Mouse (Mus musculus) olfactory bulb, adult 2 months (tissue): Measurements from ENCODE around the gene Mansc1. TPM values are rescaled to one million over a fixed set of nuclear protein-coding genes. Genes with fewer than 3 reads are reported as not detected.

Experiments used
- H3K27ac ChIP-seq: fragments of 200-500 bp; 2 replicates; pipeline ENCODE4 v1.5.1; 2012; ENCODE audit warnings: low read depth, low read length; ENCODE audit not compliant: insufficient read depth
- H3K4me1 ChIP-seq: fragments of 200-500 bp; 2 replicates; pipeline ENCODE4 v1.6.1; 2012; ENCODE audit warnings: low read length; ENCODE audit not compliant: control insufficient read depth, insufficient read depth
- H3K4me3 ChIP-seq: fragments of 200-500 bp; 2 replicates; pipeline ENCODE4 v1.5.1; 2012; ENCODE audit warnings: mild to moderate bottlenecking, low read depth, low read length, moderate library complexity; ENCODE audit not compliant: insufficient read depth
- CTCF ChIP-seq: fragments of 200-500 bp; IDR thresholded peaks from 2 replicates; pipeline ENCODE4 v1.5.1; 2012; ENCODE audit warnings: low read depth, mild to moderate bottlenecking, low read length, moderate library complexity; ENCODE audit not compliant: insufficient read depth
- POLR2A ChIP-seq: fragments of 200-500 bp; IDR thresholded peaks from 2 replicates; pipeline ENCODE4 v1.6.1; 2012; ENCODE audit warnings: mild to moderate bottlenecking, low read depth, low read length, moderate library complexity; ENCODE audit not compliant: insufficient read depth
- WGBS: fragments of 180-500 bp; shearing (Covaris S2); methylation state at CpG from one replicate; pipeline ENCODE4 v1.1.7; 2018; 5-methylcytosine and 5-hydroxymethylcytosine counted together
- polyA plus RNA-seq: library from polyadenylated mRNA; stranded (reverse); fragments of >200 nt; gene quantifications from 2 replicates; pipeline ENCODE4 v1.2.4, GENCODE M21; 2012; ENCODE audit warnings: low replicate concordance; ENCODE audit not compliant: missing spikeins, insufficient read depth, insufficient read length

The Mansc1 gene
- polyA plus RNA-seq, 1 experiment, result not detected

- no peak overlapping the region for H3K4me3 ChIP-seq
- 87% methylated on average over 8 of the region's 8 CpGs for WGBS
- no peak overlapping the region for H3K27ac ChIP-seq
- no peak for TF ChIP-seq POLR2A
- TF ChIP-seq CTCF, result no peak
- H3K4me1 ChIP-seq, result no peaks in the 10 kb centered on the region
Measured at GRCm38 (mm10) chr6:134660714-134661406, 28.6 kb upstream of the Mansc1 start.

- WGBS, result 17% methylated on average over 9 of the region's 9 CpGs
- Histone ChIP-seq H3K27ac (no peak overlapping the region), H3K4me1 (no peaks in the 10 kb centered on the region), H3K4me3 (no peak overlapping the region)
- TF ChIP-seq CTCF (no peak), POLR2A (no peak)
Measured at GRCm38 (mm10) chr6:134659108-134659958, 27.0 kb upstream of the Mansc1 start.

- 74% methylated on average over 4 of the region's 4 CpGs for WGBS
Measured at GRCm38 (mm10) chr6:134656527-134656926, 24.2 kb upstream of the Mansc1 start.

GRCm38 (mm10) chr6:134648356-134648755, 16.1 kb upstream of the Mansc1 start:
- Histone ChIP-seq H3K4me1 (no peaks in the 10 kb centered on the region), H3K4me3 (no peak overlapping the region), H3K27ac (peak overlapping the region; percentile 58; the same call in 1 of the 2 replicates)
- no peak for TF ChIP-seq POLR2A
- WGBS, result 37% methylated on average over 5 of the region's 5 CpGs

More at GRCm38 (mm10) chr6:134656527-134656926, 24.2 kb upstream of the Mansc1 start:
- H3K4me3 ChIP-seq, result no peak overlapping the region
- H3K27ac ChIP-seq, result no peak overlapping the region
- H3K4me1 ChIP-seq, result no peaks in the 10 kb centered on the region
- TF ChIP-seq POLR2A, result no peak
- TF ChIP-seq CTCF, result no peak

GRCm38 (mm10) chr6:134647621-134648020, 15.3 kb upstream of the Mansc1 start:
- WGBS, result 24% methylated on average over 5 of the region's 5 CpGs
- Histone ChIP-seq H3K4me3 (no peak overlapping the region), H3K4me1 (no peaks in the 10 kb centered on the region), H3K27ac (no peak overlapping the region)
- TF ChIP-seq CTCF (no peak), POLR2A (no peak)

- Histone ChIP-seq H3K27ac (no peak overlapping the region), H3K4me3 (no peak overlapping the region), H3K4me1 (no peaks in the 10 kb centered on the region; the same call in 1 of the 2 replicates)
- 94% methylated on average over 6 of the region's 6 CpGs for WGBS
- TF ChIP-seq CTCF, result no peak
- TF ChIP-seq POLR2A, result no peak
Measured at GRCm38 (mm10) chr6:134646835-134647234, 14.5 kb upstream of the Mansc1 start.

- TF ChIP-seq POLR2A (no peak), CTCF (no peak)
- no peaks in the 10 kb centered on the region; the same call in 1 of the 2 replicates for H3K4me1 ChIP-seq
- 94% methylated on average over 5 of the region's 5 CpGs for WGBS
Measured at GRCm38 (mm10) chr6:134643296-134643695, 11.0 kb upstream of the Mansc1 start.

GRCm38 (mm10) chr6:134641738-134642446, 9.6 kb upstream of the Mansc1 start:
- no peaks in the 10 kb centered on the region; the same call in 1 of the 2 replicates for H3K4me1 ChIP-seq
- no peak overlapping the region for H3K27ac ChIP-seq
- H3K4me3 ChIP-seq, result no peak overlapping the region
- TF ChIP-seq POLR2A (no peak), CTCF (no peak)
- 57% methylated on average over 9 of the region's 9 CpGs for WGBS

More at GRCm38 (mm10) chr6:134643296-134643695, 11.0 kb upstream of the Mansc1 start:
- Histone ChIP-seq H3K4me3 (no peak overlapping the region), H3K27ac (no peak overlapping the region)
